Mouse (Mus musculus): ENCODE results near the gene Sln. TPM values are rescaled to one million over a fixed set of nuclear protein-coding genes. Genes with fewer than 3 reads are reported as not detected.

Sln gene
- polyA plus RNA-seq (2012; ENCODE audit: low replicate concordance), result not detected in 2 replicates

DNA sequence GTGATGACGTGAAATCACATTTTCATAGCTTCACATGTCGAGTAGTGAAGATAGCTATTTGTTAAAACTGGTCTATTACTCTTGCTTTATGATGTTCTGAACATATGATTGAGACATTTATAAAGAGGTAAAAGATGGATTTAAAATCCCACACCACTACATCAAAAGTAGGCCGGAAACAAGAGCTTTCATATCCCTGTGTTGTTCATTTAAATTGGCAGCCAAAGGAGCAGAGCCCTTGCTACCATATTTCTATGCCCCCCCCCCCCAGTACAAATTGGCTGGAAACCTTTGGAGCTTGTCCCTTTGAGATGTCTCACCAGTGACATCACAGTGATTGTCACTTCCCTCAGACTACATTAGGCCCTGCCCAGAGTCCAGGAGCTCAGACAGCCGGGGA, at the start of gene Sln:
Sln (plus strand) TSS at position 301 of the 400 bp plus-strand sequence.

Other genes with a start within 250 kb of the Sln start
- 3.8 and 243 TPM in 2 replicates for gene Acat1, start 239.8 kb upstream of the Sln start, polyA plus RNA-seq (2012; ENCODE audit: low replicate concordance)
- gene Cul5, start 180.2 kb upstream of the Sln start, polyA plus RNA-seq (2012; ENCODE audit: low replicate concordance), result 9.1 and 15.7 TPM in 2 replicates
- gene Rab39, start 143.9 kb upstream of the Sln start, polyA plus RNA-seq (2012; ENCODE audit: low replicate concordance), result 0.84 and 0.87 TPM in 2 replicates
- 0.30 and 0.41 TPM in 2 replicates for gene Slc35f2, start 78.6 kb upstream of the Sln start, polyA plus RNA-seq (2012; ENCODE audit: low replicate concordance)
- gene Elmod1, start 125.1 kb downstream of the Sln start, polyA plus RNA-seq (2012; ENCODE audit: low replicate concordance), result 0.12 TPM in 1 of 2 replicates, not detected in the other
- gene Tnfaip8l3, start 218.2 kb downstream of the Sln start, polyA plus RNA-seq (2012; ENCODE audit: low replicate concordance), result not detected in 2 replicates

Measured in leukemia stem cell, adult 10-12 weeks (primary cell).